Mouse (Mus musculus) heart, adult 18-20 months (tissue): ENCODE results near the gene Bcl11b. TPM values are rescaled to one million over a fixed set of nuclear protein-coding genes. Genes with fewer than 3 reads are reported as not detected.

Experiments
- DNase-seq, 2 experiments: peaks; one replicate each; pipeline ENCODE4 v3.0.0; 2021 to 2022; ENCODE audit warnings: mixed read lengths in 1 of 2
- total RNA-seq, 2 experiments: library from RNA; stranded (reverse); gene quantifications; 2 replicates each; pipeline ENCODE4 v1.2.3; 2021

The Bcl11b gene
- total RNA-seq, 2 experiments from 2014 or later: 0.69 to 1.1 TPM

DNA sequence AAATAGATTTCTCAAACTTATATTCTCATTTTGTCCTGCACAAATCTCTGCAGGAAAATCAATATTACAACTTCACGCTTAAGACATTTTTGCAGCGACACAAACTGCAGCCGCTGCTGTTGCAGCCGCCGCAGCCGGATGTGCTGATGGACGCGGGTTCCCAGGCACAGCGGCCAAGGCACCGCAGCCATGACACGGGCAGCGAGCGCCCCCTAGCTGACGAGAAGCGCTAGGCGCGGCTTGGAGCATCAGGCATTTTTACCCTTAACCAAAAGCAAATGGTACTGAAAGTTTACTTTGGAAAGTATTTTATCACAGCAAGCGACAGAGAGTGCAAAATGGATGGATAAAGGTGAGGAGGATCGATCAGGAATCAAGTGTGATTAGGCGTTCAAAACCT, 4.7 kb downstream of the Bcl11b start:
- DNase-seq: peak; percentile 58 to 79

DNA sequence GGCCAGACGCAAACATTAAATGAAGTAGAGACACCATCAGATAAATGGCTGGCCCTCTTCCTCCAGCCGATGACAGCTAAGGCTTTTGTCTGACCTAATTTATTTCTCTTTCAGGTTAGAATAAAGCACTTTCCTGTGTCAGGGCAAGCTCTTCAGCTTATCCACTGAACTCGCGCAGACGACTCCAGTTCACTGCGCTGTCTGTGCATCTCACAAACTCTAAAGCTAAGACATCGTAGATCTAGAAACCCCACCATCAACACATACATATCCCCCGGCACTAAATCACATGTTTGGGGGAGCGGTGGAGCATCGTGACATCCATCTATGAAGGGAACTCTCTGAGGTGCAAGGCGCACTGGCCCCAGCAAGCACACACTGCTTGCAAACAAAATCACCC, 5.5 kb downstream of the Bcl11b start:
- no peak for DNase-seq

DNA sequence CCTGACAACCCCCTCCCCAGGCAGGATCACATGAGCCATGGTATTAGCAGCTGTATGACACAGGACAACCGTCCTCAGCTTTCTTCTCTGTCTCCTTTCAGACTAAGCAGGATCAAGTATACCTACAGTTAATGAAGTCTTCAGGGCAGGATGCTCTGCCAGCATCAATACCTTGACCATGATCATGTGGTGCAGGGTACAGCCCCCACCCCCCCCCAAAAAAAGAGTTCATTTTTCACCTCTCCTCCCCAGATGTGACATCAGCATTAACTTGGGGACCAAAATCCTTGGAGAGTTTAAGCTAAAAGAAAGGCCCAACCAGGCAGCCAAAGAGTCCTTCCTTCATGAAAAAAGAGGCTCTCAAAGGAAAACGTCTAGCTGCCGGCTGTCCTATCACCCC, 6.2 kb downstream of the Bcl11b start:
- DNase-seq: no peak

DNA sequence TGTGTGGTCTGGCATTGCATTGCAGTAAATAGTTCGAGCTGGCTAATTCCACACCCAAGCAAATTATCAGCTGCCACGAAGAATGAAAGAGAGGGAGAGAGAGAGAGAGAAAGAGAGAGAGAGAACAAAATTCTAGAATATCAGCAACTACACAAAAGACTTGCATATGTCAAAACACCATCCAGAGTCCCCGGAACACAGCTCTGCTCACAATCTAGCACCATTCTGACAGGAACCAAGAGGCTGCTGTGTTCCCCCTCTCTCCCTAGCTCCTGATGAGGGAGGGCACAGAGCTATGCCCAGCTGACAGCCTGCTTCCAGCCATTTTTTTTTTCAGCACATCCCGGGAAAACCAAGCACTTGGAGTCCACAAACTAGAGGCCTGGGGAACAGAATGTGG, 6.6 kb downstream of the Bcl11b start:
- DNase-seq: no peak

DNA sequence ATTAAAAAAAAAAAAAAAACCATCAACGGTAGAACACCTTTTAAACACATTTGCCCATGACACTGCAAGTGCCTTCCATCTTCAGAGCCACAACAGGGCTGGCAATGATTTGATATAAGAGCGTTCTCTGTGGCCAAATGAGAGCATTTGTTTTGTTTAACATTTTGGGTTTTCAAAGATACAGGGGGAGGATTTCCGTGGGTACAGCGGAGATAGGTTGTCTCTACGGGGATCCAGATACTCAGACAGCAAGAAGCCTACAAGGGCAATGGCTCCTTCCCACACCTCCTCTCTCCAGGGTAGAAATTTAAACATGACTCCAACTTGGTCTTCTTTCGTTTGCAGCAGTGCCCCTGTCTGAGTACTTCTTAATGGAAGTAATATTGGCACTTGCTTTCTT, 7.2 kb downstream of the Bcl11b start:
- DNase-seq: no peak

DNA sequence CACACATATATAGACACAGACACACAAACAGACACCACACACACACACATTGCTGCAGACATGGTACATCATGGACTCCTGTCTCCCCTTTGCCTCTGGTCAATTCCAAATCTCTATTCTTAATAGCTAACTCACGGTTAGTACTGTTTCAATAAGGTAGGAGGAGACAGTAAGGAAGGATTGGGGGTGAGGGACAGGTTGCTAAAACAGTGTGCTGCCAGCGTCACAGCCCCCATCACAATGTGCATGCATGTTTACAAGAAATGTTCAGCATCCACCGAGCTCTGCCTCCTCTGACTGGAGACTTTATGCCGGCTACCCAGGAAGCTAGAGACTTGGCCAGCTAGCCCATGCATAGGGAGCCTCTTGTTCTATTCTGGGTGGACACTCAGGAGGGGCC, 9.0 kb downstream of the Bcl11b start:
- no peak for DNase-seq

DNA sequence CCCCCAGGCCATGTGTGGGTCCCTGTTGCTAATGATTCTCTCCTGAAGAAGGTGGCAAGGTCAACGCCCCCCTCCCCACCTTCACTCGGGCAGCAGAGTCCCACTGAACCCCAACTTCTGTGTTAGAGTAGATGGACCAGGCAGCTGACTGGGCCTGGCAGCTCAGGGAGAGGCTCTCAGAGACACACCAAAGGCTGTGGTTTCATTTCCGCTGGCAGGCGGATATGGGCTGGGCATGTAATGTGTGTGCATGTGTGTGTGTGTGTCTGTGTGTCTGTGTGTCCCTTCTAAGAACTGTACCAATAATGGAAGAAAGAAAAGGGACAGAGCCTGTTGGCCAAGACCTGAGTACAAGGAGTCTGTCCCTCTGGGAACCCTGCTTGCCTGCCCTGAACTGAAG, 10.4 kb downstream of the Bcl11b start:
- DNase-seq: no peak

DNA sequence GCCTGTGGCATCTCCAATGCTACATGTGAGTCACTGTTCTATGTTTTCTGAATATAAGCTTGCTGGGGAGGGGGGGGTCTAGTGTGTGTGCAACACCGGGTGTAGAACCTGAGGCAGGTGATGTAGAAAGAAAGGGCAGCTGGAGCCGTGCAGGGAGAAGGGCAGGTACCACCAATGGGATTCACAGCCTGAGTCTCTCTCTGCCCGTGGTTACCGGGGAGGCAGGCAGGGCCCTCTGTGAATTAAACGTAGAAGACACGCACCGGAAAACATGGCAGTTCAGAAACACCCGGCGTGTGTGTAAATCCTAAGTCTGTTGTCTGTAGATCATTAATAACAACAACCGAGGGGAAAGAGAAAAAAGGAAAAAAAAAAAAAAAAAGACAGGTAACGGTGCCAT, 12.2 kb downstream of the Bcl11b start:
- no peak for DNase-seq

DNA sequence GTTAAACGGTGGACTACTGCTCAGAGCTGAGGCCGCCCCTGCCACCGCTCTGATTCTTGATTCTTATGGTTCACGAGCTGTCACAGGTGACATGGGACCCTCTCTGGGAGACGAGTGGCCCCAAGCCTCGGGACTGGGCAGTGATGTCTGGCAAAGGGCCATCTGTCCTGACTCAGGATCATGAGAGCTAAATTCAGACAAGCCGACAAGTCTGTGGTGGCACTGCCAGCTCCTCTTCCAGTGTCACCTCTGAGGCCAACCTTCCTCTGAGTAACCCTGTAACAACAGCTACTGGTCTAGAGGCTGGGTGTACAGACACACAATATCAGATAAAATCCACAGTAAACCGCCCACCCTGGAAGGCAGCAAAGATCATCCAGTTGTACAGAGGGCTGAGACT, 20.2 kb downstream of the Bcl11b start:
- peak; percentile 51 to 52 for DNase-seq

DNA sequence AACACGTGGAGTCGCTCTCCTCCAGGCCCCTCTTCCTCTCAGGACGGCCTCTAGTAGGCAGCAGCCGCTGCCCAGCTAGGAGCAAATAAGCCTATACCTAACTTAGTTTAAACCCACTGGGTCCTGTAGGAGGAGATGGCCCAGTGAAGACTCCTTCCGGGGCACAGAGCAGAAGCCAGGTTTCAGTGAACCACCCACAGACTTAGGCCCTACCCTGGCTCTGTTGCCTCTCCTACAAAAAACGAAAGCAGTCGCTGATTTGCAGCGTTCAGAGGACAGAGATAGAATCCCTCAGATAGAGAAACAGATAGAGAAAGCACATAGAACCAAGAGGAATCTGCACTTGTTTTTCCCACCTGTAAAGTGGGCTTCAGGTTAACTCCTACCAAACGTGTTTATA, 21.1 kb downstream of the Bcl11b start:
- DNase-seq: no peak

DNA sequence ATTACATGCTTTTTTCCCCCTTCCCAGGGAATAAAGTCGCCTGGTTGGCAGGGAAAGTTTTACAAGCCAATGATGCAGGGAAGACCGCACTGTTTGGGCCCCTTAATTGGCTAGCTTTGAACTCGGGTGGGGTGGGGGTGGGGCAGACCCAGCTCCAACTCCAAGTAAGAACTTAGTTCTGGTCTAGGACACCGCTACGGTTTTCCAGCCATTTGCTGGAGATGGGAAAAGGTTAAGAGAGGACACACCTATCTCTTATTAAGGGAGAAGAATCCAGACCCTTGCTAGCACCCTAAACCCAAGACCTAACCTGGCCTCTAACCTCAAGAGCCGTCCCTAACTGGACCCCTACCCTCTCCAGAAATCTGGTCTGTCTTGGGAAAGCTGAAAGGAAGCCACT, 22.2 kb downstream of the Bcl11b start:
- no peak for DNase-seq

DNA sequence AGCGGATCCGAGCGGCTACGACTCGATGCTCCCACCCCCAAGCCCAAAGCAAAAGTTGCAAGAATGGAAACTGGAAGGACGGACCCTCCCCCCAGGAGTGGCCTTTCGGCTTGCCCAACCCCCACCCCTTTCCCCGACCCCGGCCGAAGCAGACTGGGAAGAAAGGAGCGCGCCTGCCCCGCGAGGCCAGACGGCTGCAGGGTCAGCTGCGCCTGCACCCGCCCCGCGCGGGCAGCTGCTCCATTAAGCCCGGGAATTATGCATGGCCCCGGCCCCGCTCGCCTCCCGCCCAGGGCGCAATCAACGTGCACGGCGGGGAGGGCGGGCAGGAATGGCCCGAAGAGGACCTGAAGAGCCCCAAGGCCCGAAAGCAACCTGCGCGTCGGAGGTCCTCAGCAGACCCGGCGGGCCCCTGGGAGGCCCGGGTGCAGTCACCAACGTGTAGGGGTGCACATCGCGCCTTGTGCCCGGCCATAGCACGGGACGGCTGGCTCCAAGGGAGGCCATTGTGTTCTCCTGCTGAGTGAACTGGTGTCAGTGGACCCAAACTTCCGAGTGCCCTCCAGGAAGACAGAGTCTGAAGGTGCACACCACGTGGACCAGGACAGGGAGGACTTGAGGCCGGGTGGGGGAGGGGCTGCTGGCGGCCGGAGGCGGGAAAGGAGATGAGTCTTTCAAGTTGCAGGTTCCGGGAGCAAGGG, 23.0 kb downstream of the Bcl11b start:
- DNase-seq: no peak

DNA sequence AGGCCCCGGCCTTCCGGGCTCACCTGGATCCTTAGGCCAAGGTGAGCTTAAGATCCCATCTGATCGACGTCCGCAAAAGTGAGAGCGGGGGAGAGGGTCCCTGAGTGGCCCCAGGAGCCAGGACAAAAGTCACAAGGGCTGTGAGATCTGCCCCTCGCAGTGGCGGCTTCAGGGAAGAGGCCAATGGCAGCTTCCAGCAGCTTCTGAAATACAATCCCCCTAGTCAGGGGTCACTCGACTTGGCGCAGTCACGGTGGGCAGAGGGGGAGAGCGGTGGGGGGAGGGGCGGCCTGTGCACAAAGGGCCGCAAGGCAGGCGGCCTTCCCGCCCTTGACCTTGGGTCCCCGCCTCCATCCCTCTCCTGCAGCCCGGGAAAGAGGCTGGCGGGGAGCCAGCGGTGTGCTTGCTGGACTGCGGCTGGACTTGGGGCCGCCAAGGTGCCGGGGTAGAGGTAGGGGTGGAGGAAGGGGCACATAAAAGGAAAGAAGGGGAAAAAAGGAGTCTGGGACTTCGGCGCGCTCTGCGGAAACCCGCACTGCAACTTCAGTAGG, 23.6 kb downstream of the Bcl11b start:
- DNase-seq: peak; percentile 22 to 43

DNA sequence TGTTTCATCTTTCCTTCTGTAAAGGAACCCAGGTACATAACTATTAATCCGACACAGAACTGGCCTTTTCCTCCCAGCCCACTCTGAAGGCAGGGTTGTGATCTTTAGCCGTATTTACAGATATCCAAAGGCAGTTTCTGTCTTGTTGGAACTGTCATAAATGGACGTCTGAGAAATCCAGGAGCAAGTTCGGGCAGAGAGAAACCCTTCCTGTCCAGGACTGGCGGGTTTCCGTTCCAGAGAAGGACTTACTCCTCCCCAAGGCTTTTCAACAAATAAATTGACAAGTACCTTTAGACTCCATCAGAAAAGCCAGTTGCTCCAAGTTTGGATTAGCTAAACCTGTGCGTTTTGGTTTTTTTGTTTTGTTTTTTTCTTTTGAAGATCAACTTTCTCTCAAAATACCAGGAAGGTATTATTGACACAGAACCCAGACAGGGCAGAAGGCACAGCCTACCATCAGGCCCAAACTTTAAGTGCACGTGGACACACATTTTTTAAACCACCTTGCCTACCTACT, 24.6 kb downstream of the Bcl11b start:
- no peak for DNase-seq

DNA sequence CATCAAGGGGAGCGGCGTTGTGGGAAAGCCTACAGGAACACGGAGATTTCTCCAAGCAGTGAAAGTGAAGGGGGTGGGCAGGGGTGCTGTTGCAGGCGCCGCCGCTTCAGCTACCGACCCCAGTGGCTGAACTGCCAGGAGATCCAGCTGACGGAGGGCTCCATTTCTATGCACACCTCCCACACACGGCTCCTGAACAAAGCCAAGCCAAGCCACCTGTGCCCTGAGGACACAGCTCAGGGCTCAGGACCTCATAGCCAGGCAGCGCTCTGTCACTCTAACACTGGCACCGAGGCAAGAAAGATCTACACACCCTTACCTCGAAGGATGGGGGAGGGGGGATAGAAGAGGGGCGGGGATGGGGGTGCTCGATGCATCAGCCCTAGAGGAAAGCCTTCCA, 25.3 kb downstream of the Bcl11b start:
- DNase-seq: no peak

DNA sequence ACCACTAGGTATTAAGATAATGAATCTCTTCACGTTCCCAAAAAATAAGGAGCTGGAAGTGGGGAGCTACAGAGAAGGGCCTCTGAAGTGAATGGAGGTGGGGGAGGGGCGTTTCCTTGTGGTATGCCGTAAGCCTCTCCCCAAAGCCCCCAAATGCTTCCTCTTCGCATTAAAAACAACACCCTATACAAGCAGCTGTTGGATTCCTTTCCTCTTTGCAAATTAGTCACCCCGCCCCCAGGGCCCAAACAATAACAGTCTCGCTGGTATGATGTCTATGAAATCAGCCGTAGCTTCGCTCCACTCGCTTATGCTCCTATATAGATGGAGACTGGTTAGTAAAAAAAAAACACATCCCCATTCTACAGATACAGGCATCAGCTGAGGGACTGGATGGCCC, 25.9 kb downstream of the Bcl11b start:
- DNase-seq: no peak

DNA sequence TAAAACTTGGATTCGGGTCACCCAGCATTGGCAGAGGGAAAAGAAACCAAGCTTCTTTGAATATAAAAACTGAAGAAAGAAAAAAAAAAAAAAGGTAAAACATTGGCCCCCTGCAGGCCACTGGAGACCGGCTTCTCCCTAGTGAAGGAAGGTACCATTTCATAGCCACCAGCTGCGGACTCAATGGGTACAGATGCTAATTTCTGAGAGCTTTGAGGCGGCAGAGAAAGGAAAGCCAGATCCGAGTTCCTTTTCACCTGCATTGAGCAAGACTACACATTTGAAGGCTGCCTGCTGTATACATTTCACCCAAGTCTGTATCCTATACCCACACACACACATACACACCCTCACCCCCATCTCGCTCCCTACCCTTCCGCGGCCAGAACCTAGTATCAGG, 26.3 kb downstream of the Bcl11b start:
- DNase-seq: no peak

DNA sequence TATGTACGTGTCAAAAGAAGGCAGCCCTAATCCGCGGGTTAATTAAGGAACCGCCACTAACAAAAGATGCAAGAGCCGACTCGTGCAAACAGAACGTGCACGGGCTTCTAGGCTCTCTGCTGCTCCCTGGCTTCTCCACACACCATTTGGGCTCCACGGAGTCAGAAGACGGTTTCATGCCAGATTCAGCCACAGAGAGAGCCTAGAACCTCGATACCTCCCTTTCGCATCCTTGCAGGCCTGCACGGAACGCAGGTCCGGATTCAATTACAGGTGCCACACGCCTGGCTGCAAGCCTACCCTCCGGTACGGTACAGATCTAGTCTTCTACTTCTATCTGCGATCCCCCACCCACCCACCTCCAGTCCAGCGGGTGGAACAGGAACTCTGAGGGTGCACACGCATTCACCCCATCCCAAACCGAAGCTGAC, 26.8 kb downstream of the Bcl11b start:
- DNase-seq: no peak

DNA sequence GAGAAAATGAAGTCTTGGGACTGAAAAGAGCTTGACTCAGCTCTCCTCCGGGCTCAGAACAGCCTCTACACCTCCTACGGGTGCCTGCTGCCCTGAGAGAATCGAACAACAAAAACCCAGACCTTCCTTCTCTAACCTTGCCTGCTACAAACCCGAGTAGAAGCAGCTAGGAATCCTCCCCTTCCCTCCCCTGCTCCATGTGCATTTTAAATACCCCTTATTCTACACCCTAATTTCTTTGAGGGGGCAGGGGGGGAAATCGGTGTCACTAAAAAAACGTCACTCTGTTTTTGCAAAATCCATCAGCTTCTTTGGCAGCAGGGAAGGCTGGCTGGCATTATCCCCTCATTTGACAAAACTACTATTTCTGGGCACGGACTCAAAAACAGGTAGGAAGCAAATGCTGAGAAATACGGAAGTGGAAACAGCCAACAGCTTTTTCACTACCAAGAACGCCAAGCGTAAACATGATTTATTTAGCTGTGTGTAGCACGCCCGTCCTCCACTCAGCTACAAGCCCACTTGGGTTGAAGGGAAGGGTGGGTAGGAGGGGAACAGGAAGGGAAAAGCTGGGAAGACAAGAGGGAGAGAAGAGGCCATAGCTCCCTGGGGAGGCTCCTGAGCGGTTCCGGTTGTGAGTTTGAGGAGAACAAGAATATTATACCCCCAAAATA, 27.4 kb downstream of the Bcl11b start:
- no peak for DNase-seq

DNA sequence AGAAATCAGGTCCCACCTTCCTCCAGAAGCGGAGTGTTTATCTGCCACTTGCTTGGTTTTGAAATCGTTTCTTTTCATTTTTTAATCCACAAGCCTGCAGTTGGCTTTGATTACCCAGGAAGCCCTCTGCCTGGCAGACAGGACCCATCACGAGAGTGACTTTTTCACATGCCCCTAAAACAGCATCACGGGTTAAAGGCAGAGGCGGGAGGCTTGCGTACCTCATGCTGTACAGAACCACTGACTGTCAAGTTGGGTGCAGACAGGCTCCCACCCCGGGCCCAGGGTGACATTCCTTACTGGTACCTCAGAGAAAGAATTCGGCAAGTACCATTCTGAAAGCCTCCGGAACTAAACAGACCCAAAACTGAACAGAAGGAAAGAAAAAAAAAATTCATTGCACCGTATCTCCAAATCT, 27.9 kb downstream of the Bcl11b start:
- DNase-seq: no peak

DNA sequence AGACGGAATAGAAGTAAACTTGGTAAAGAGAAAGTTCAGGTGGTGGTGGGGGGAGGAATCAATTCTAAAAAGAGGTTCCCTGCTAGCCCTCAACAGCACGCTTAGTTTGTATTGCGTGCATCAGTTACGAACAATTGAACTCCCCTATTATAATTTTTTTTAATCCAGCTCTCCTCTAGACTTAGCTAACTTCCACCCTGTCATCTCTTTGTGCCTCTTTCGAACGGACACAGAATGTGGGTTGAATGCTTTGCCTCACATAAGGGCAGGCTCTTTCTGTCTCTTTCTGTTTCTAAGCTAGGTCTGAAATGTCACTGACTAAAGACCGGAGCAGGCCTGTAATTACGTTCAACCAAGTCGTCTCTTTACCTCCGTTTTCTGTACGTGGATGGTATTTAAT, 28.9 kb downstream of the Bcl11b start:
- DNase-seq: no peak

DNA sequence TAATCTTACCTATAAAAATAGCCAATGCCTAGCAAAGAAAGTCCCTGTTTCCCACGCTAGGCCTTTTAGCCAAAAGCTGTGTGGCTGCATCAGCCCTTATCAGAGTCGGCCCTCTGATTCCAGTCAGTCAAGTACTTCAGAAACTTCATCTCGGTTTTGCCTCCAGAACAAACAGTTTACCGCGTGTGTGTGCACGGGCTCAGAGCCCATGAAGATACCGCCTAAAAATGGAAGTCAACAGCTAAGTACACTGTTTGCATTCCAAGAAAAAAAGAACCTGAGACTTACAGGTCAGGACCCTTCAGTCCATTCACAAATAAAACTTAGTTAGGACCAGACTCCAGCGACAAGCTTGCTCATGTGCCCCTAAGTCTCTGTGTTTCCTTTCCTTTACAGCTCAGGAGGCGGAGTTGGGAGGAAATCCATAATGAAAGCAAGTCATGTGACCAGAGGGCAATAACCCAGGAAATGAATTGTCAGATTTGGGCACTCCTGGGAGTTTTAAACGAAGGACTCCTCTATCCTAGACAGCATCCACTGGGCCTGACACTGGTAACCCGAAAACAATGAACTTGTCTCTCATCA, 29.8 kb downstream of the Bcl11b start:
- no peak for DNase-seq

DNA sequence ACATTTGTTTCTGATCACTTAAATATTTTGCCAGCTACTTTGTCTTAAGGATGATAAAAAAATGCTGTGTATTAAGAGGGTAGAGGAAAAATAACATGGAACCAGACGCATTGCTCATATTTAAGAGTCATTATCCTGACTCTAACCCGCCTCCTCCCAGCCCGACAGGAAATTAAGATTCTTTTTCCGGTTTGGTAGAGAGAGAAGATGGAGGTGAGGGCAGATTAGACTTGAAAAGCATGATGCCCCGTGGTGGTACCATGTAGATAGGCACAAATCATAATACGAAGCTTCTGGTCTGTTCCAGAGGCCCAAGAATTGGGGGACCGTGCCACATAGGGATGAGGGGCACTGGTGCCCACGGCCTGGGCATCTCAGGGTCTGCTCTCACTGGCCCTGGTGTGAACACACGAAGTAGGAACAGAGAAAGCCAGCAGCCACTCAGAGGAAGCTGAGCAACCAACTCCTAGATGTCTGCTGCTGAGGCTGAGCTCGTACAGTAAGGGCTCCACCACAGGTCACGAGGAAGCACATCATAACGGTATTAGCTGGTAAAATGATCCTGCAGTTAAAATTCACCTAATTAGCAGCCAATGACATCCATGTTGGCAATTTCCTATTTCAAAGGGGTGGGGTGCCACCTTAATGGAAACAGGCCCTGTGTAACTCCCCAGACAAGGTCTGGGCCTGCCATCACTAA, 32.2 kb downstream of the Bcl11b start:
- no peak for DNase-seq
